Mouse (Mus musculus): ENCODE data around the gene Il15. TPM values are rescaled to one million over a fixed set of nuclear protein-coding genes. Genes with fewer than 3 reads are reported as not detected.

Gene Il15
- total RNA-seq, 2 experiments from 2014 or later, result 0.80 to 1.3 TPM

DNA sequence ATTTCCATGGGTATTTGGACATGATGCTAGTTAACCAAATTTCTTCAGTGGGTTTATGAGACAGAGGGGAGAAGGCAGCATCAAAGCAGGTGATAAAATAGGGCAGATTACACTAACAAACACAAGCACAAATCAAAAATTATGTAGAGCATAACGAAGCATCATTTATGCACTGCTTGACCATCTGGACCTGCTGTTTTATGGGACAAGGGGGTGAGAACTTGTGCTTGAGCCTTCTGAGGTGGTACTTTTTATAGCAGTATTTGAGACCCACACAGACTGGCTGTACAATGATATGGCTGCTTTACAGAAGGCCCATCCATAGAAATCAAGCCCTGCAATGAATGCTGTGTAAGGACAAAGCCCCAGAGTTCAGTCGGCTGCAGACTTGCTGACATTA, 46.9 kb downstream of the Il15 start:
- DNase-seq, result no peak

DNA sequence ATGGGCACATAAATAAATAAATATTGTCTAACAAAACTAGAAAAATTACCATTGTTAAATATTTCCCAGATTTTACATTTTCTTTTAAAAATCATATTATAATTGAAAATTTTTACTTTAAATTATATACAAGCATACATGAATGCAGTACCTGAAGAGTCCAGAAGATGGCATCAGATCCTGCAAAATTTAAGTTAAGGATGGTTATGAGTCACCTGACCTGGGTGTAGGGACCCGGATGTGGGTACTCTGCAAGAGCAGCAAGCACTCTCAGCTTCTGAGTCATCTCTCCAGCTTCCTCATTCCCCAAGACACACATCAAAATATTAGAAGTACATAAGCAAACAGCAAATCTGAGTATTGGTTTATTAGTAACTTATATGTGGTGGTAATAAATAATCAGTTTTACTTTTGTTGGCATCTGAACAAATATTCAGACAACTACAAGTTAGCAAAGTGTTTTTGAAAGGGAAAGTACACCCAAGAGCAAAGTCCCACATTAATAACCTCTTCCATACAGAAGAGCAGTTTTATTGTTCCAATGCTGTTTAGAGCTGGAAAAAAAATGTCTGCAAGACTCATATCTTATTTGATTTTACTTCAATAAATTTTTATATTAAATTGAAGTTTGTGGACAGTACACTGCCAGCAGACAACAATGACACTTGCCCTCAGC, 51.6 kb downstream of the Il15 start:
- no peak for DNase-seq

DNA sequence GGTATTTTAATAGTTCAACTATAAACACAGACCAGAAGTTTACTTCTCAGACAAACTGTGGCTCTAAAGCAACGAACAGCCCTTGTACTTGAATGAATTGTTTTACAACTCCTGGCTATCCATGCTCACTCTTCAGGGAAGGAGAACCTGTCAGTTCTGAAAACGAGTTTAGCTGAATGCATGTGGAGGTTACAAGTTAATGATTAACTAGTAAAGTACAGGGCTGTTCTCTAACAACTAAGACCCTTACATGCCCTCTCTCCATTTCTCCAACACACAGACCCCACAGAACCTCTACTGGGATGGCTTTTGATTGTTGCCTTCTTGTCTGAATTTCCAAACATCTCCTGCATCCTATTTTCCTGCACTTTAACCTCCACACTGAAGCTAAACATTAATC, 53.7 kb downstream of the Il15 start:
- no peak for DNase-seq

DNA sequence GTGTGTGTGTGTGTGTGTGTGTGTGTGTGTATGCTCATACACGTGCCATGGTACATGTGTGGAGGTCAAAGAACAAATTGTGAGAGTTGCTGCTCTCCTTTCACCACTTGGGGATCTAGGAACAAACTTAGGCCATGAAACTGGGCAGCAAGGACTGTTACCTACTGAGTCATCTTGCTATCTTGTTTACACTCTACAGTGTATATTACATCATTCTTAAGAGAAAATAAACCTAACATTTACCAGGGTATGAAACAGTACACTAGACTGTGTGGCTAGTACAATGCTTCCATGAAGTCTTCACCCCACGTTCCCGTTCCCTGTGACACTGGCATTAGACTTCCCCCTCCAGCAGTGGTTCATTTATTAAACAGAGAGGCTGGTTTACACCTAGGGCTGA, 56.5 kb downstream of the Il15 start:
- DNase-seq, result no peak

DNA sequence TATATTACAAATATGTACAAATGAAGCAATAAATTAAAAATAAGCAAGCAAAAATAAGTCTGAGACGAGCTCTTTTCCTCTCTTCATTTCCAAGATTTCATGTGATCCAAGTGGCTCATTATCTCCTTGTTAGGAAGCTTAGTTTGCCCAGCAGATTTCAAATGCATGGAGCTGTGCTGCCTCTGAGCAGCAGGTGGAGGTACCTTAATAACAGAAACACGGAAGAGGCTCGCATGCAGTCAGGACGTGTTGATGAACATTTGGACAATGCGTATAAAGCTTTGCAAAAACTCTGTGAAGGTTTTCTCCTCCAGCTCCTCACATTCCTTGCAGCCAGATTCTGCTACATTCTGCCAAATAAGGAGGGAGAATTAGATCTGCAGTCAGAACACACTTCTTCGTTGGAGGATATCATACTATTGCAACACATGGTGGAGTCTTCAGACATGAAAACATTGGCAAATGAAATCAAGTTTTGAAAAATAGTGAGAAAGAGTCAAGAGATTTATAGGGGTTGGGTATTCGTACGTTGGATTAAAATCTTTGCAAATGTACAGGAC, 71.3 kb downstream of the Il15 start:
- DNase-seq, result no peak

DNA sequence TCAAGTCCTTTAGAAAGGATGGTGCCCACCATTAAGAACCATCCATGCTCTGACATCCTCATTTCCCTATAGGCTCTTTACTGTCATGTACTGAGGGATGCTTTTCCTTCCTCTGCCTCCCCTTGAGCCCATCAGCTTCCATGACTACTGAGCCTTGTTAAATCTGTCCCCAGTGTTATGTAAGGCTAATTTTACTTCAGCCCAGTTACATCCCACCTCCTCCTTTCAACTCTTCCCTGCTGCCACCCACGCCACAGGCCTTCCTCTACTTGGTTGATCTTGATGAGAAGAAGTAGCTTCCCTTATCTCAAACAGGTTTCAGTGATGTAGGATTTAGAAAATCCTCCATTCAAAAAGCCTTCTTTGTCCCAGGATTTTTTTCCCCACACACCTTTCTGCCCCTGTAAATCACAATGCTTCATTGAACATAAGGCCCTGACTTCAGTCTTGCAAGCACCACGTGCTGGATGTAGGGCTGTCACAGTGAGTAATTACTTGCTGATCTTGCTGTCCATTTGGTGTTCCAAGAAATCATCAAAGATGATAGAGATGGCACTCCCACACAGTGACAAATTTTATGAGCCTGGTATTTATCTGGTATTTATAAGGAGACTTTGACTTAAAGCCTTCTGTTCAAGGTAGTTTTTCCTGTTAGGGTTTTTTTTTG, 74.9 kb downstream of the Il15 start:
- no peak for DNase-seq

DNA sequence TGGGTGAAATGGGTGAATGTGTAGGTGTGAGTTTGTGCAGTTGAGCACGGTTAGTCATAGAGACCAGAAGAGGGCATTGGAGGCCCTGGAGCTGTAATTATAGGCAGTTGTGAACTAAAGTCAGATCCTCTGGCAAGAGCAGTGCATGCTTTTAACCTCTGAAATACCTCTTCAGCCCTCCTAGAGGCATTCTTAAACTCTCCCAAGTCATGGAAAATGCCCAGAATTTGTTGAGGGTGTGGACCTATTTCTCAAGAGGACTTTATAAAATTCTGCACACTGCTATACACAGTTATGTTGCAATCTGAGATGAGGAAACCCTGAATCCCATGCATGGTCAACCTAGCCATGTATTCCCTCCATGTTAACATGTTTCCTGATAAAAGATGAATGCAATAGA, 77.0 kb downstream of the Il15 start:
- no peak for DNase-seq

DNA sequence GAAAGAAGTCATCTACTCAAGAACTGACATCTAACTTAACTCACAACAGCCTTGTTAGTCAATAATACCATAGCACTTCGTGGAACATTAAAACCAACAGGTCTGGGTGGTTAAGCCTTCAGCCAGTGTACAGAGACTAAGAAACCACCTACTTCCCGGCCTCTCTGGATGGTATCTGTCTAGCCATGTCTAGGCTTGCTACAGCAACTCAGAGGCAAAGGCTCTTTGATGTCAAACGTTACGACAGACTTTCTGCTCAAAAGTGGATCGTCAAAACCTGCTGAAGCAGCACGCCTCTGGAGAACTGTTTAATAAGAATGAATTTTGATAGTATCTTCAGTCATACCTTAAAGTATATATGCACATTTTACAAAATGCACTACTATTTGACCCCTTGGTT, 77.4 kb downstream of the Il15 start:
- no peak for DNase-seq

DNA sequence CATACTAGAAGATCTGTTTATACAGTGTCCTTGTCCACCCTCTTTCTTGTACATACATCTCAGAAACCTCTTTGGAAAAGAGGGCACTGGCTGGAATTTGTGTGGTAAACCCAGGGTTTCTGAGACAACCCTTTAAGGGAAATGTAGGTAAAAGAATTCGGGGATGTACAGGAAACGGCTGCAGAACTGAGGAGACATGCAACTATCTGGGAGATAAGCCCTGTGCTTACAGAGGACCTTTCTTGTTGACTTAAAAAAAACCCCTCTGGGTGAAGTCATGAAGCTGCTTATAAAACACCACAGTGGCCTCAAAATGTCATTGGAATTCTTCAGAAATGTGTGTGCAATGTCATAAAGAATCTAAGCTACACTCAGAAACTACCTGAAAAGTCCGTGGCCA, 85.6 kb downstream of the Il15 start:
- no peak for DNase-seq

DNA sequence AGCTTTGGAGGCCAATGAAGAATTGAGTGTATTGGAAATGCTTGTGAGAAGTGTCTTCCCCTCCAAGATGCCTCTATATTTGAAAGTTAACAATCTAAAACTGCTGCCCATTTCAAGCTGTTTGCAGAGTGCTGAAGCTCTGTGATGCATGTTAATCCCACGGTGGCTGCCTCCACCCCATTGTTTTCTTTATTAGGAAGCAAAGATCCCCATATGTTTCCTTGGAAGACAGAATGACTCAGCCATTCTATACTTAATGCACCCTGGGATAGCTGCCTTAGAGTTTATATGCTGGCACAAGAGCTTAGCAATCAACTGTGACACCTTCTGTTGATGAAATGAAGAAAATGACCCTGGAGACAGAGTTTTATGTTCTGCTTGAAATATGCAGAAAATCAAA, 96.6 kb downstream of the Il15 start:
- no peak for DNase-seq

DNA sequence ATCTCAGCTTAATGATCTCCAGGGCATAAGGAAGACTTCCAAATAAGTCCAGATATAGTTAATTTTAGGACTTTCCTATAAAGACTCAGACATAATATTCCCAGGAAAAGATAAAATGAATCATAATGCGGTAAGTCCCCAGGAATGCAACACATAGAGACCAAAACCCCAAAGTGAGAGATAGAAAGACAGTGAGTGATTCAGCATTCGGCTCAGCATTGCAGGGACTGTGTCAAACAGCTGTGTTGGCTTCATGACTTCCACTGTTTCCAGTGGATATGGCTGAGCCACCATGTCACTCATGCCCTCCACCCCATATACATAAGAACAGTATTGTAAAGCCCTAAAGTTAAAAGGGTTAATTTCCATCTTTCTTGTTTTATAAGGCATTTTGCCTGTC, 106.8 kb downstream of the Il15 start:
- DNase-seq, result no peak

DNA sequence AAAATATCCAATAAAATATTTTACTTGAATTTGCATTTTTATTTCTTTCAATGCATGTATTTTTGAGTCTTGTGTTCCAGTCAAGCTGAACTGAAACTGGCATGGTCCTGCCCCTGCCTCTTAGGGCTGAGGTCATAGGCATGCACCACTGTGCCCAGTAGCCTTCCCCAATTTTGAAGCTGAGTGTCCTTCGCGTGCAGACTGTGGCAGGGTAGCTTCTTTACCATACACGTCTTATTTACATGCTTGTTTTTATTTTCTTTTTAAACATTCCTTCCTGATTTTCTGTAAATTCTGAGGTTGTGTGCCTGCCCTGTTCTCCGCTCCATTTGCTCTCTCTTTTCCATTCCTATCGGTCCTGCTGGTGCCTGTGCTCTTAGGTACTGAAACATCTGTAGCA, 111.4 kb downstream of the Il15 start:
- DNase-seq, result no peak

DNA sequence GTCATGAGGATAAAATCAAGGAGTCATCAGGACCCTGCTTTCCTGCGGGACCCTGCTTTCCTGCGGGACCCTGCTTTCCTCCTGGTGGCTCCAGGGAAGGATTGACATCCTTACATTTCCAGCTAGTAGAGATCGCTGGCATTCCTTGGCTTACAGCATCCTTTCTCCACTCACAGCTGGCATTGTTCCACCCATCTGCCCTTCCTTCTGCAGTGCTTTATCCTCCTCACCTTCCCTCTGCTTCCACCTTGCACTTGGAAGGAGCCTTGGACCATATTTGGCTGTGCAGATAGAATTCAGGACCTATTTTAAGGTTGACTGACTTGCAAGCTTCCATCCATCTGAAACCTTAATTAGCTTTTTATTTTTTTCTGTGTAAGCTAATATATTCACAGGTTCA, 117.2 kb downstream of the Il15 start:
- DNase-seq, result no peak

DNA sequence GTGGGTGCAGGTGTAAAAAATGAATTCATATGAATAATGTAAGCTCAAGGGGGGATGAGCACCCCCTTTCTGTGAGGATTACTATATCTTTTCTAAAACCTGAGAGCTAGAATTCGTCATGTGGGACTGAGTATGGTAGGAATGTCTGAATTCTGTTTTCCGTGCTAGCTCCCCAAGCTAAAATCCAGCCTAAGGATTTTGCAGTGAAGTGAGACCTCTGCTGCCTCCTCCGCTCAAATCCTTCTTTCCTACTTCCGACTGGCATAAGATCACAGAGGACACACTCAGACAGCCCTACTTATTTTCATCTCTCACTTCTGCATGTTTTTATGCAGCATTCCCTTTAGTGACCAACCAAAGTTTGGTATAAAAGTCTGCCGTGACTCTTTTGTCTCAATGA, 121.0 kb downstream of the Il15 start:
- DNase-seq, result no peak
